Mouse (Mus musculus): ENCODE results near the gene Ripor2. TPM values are rescaled to one million over a fixed set of nuclear protein-coding genes. Genes with fewer than 3 reads are reported as not detected.

Ripor2 gene
- polyA plus RNA-seq, 1 experiment from 2014 or later: 9.2 TPM

DNA sequence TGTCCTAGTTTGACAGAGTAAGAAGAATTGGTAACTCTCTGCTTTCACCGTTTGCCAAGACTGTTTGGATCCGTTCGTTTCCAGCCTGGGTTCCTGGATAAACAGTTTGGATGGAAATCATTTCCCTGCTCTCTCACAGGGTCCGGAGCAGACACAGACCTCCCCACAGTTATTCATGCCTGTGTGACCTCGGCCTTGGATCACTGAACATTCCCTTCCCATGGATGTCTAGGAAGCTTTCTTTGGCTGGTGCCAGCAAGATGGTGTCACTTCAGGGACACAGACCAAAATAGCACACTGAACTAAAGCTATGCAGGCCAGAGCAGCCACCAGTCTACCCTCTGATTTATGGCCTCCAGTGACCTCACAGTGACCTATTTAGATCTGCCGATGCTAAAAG lies 38.5 kb downstream of the Ripor2 start:
- Histone ChIP-seq H3K9ac (ENCODE audit: low read length) (no peak overlapping the region), H3K9me3 (ENCODE audit: control insufficient read depth, low read length) (no peaks in the 10 kb centered on the region), H3K27ac (ENCODE audit: low read depth, low read length) (no peak overlapping the region), H3K4me2 (no peak overlapping the region), H3K27me3 (ENCODE audit: control insufficient read depth, insufficient read depth, low read length) (no peaks in the 10 kb centered on the region), H3K4me3 (ENCODE audit: low read depth, low read length) (no peak overlapping the region), H3K36me3 (ENCODE audit: control insufficient read depth, insufficient read depth, low read length) (no peaks in the 10 kb centered on the region), H3K4me1 (ENCODE audit: control insufficient read depth, insufficient read depth, low read length) (peaks cover 6% of the 10 kb centered on the region)
- ATAC-seq (ENCODE audit: low FRiP score) (no peak), DNase-seq (ENCODE audit: low spot score, missing footprints) (no peak)
- WGBS: 74% methylated on average over 6 of the region's 6 CpGs

DNA sequence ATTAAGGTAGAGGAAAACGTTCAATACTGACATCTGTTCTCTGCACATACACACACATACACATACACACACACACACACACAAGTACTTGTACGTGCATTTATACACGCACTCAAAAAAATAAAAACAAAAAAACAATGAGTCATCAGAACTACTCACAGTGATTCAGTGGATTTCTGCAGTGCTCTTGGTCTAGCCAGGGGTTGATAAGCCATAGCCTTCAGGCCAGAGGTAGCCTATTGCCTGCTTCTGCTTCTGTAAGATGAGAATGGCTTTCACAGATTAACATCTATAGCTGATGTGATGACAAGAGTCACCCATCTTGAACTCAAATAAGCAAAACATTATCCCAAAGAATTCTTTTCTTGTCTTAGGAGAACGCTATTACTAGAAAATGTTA lies 41.6 kb downstream of the Ripor2 start:
- DNase-seq (ENCODE audit: low spot score, missing footprints) (no peak), ATAC-seq (ENCODE audit: low FRiP score) (no peak)
- H3K4me1 ChIP-seq (ENCODE audit: control insufficient read depth, insufficient read depth, low read length): peaks cover 6% of the 10 kb centered on the region
- 85% methylated on average over 4 of the region's 4 CpGs for WGBS
- no peak overlapping the region for H3K9ac ChIP-seq (ENCODE audit: low read length)
- H3K27me3 ChIP-seq (ENCODE audit: control insufficient read depth, insufficient read depth, low read length): no peaks in the 10 kb centered on the region
- H3K36me3 ChIP-seq (ENCODE audit: control insufficient read depth, insufficient read depth, low read length): no peaks in the 10 kb centered on the region
- H3K4me3 ChIP-seq (ENCODE audit: low read depth, low read length): no peak overlapping the region
- no peak overlapping the region for H3K27ac ChIP-seq (ENCODE audit: low read depth, low read length)
- H3K4me2 ChIP-seq: no peak overlapping the region
- H3K9me3 ChIP-seq (ENCODE audit: control insufficient read depth, low read length): no peaks in the 10 kb centered on the region

GRCm38 (mm10) chr13:24625071-24625470 lies 43.1 kb downstream of the Ripor2 start:
- 26% methylated on average over 5 of the region's 5 CpGs for WGBS
- no peak overlapping the region for H3K9ac ChIP-seq (ENCODE audit: low read length)
- no peak overlapping the region for H3K27ac ChIP-seq (ENCODE audit: low read depth, low read length)
- peak; percentile 54 for ATAC-seq (ENCODE audit: low FRiP score)
- H3K9me3 ChIP-seq (ENCODE audit: control insufficient read depth, low read length): no peaks in the 10 kb centered on the region
- H3K27me3 ChIP-seq (ENCODE audit: control insufficient read depth, insufficient read depth, low read length): no peaks in the 10 kb centered on the region
- peaks cover 15% of the 10 kb centered on the region for H3K4me1 ChIP-seq (ENCODE audit: control insufficient read depth, insufficient read depth, low read length)
- H3K4me3 ChIP-seq (ENCODE audit: low read depth, low read length): no peak overlapping the region
- no peak for DNase-seq (ENCODE audit: low spot score, missing footprints)
- no peaks in the 10 kb centered on the region for H3K36me3 ChIP-seq (ENCODE audit: control insufficient read depth, insufficient read depth, low read length)
- H3K4me2 ChIP-seq: no peak overlapping the region

GRCm38 (mm10) chr13:24626698-24627436 lies 44.9 kb downstream of the Ripor2 start:
- 84% methylated on average over 6 of the region's 6 CpGs for WGBS
- no peak for DNase-seq (ENCODE audit: low spot score, missing footprints)

DNA sequence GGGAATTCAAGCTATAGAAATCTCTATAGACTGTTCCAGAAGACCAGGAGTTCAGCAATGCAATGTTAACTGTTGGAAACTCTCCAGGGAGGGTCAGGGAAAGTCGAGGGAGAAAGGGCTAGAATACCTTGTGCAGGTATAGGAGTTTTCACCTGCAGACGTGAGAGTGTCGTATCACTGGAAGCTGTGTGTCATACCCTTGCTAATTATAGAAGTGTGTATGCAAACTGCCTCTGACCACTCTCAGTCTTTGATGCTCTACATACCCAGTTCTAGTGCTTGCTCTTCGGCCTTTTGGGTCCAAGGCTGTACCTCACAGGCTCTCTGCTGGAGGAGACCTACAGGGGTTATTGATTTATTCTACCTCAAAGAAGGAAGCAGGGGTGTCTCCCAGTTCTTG lies 46.2 kb downstream of the Ripor2 start:
- H3K4me3 ChIP-seq (ENCODE audit: low read depth, low read length): no peak overlapping the region
- DNase-seq (ENCODE audit: low spot score, missing footprints) (no peak), ATAC-seq (ENCODE audit: low FRiP score) (no peak)
- no peak overlapping the region for H3K9ac ChIP-seq (ENCODE audit: low read length)
- H3K4me1 ChIP-seq (ENCODE audit: control insufficient read depth, insufficient read depth, low read length): peaks cover 15% of the 10 kb centered on the region
- no peak overlapping the region for H3K4me2 ChIP-seq
- H3K27me3 ChIP-seq (ENCODE audit: control insufficient read depth, insufficient read depth, low read length): no peaks in the 10 kb centered on the region
- 90% methylated on average over 4 of the region's 4 CpGs for WGBS
- no peaks in the 10 kb centered on the region for H3K9me3 ChIP-seq (ENCODE audit: control insufficient read depth, low read length)
- peak overlapping the region; percentile 37; the same call in 1 of the 2 replicates for H3K27ac ChIP-seq (ENCODE audit: low read depth, low read length)
- H3K36me3 ChIP-seq (ENCODE audit: control insufficient read depth, insufficient read depth, low read length): no peaks in the 10 kb centered on the region

More at GRCm38 (mm10) chr13:24626698-24627436, 44.9 kb downstream of the Ripor2 start:
- Histone ChIP-seq H3K4me3 (ENCODE audit: low read depth, low read length) (no peak overlapping the region), H3K4me1 (ENCODE audit: control insufficient read depth, insufficient read depth, low read length) (peaks cover 15% of the 10 kb centered on the region), H3K9me3 (ENCODE audit: control insufficient read depth, low read length) (no peaks in the 10 kb centered on the region), H3K4me2 (no peak overlapping the region), H3K27me3 (ENCODE audit: control insufficient read depth, insufficient read depth, low read length) (no peaks in the 10 kb centered on the region), H3K36me3 (ENCODE audit: control insufficient read depth, insufficient read depth, low read length) (no peaks in the 10 kb centered on the region), H3K9ac (ENCODE audit: low read length) (no peak overlapping the region), H3K27ac (ENCODE audit: low read depth, low read length) (no peak overlapping the region)
- ATAC-seq (ENCODE audit: low FRiP score): no peak

- H3K9ac ChIP-seq (ENCODE audit: low read length): no peak overlapping the region
- 48% methylated on average over 6 of the region's 6 CpGs for WGBS
- ATAC-seq (ENCODE audit: low FRiP score) (peak; percentile 86), DNase-seq (ENCODE audit: low spot score, missing footprints) (no peak)
- H3K9me3 ChIP-seq (ENCODE audit: control insufficient read depth, low read length): no peaks in the 10 kb centered on the region
- H3K4me3 ChIP-seq (ENCODE audit: low read depth, low read length): no peak overlapping the region
- peaks cover 15% of the 10 kb centered on the region for H3K4me1 ChIP-seq (ENCODE audit: control insufficient read depth, insufficient read depth, low read length)
- no peak overlapping the region for H3K4me2 ChIP-seq
- no peaks in the 10 kb centered on the region for H3K36me3 ChIP-seq (ENCODE audit: control insufficient read depth, insufficient read depth, low read length)
- peak overlapping the region; percentile 52 for H3K27ac ChIP-seq (ENCODE audit: low read depth, low read length)
- H3K27me3 ChIP-seq (ENCODE audit: control insufficient read depth, insufficient read depth, low read length): no peaks in the 10 kb centered on the region
Observed at GRCm38 (mm10) chr13:24629073-24629621, 47.2 kb downstream of the Ripor2 start.

DNA sequence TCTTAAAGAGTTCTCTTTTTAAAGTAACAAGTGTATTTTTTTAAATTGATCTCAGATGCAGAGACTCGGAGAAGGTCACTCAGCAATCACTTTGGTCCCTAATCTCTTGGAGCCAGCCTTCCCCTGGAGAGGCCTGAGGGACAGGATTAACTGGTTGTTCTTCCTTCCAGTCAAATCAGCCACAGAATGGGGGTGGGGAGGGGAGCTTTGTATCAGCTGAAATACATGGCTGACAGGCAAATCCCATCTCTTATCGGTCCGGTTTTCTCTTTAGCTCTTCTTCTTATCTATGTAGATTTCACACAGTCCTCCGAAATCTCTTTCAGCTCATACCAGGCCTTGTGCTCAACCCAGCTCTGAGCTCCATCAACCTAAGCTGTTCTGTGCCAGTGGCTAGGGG lies 48.4 kb downstream of the Ripor2 start:
- Histone ChIP-seq H3K9ac (ENCODE audit: low read length) (no peak overlapping the region), H3K36me3 (ENCODE audit: control insufficient read depth, insufficient read depth, low read length) (no peaks in the 10 kb centered on the region), H3K27me3 (ENCODE audit: control insufficient read depth, insufficient read depth, low read length) (no peaks in the 10 kb centered on the region), H3K4me2 (no peak overlapping the region), H3K4me3 (ENCODE audit: low read depth, low read length) (no peak overlapping the region), H3K27ac (ENCODE audit: low read depth, low read length) (no peak overlapping the region), H3K9me3 (ENCODE audit: control insufficient read depth, low read length) (no peaks in the 10 kb centered on the region), H3K4me1 (ENCODE audit: control insufficient read depth, insufficient read depth, low read length) (peaks cover 9% of the 10 kb centered on the region)
- WGBS: 21% methylated on average over 4 of the region's 4 CpGs
- DNase-seq (ENCODE audit: low spot score, missing footprints) (no peak), ATAC-seq (ENCODE audit: low FRiP score) (0 out of 2 replicates have a peak, but pooled peaks have one; percentile 43)

DNA sequence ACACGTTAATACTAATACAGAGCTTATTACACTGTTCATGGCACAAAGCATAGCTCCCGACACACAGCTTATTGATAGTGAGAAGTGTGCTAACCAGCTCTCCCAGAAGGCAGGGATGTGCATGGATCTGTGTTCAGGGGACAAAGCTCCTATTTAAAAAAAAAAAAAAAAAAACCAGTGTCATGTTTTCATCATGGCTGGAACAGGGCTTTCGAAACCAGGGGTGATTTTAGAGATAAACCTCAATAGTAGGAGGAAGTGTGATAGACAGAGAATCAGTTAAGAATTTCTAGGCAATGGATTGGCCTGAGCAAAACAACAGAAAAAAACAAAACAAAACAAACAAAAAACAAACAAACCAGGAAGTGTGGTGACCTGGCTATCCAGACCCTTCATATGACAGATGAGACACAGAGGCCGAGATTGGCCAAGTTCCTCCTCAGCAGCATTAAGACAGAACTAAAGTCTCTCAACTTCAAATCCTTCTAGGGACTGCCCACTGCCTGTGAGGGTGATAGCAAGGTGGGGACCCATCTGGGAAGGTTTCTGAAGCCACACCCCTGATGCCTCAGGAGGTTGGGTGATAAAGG lies 51.1 kb downstream of the Ripor2 start:
- WGBS: 76% methylated on average over 4 of the region's 4 CpGs
- Histone ChIP-seq H3K4me3 (ENCODE audit: low read depth, low read length) (no peak overlapping the region), H3K4me2 (no peak overlapping the region), H3K9me3 (ENCODE audit: control insufficient read depth, low read length) (no peaks in the 10 kb centered on the region), H3K27me3 (ENCODE audit: control insufficient read depth, insufficient read depth, low read length) (peaks cover 10% of the 10 kb centered on the region), H3K9ac (ENCODE audit: low read length) (no peak overlapping the region), H3K36me3 (ENCODE audit: control insufficient read depth, insufficient read depth, low read length) (no peaks in the 10 kb centered on the region), H3K27ac (ENCODE audit: low read depth, low read length) (no peak overlapping the region), H3K4me1 (ENCODE audit: control insufficient read depth, insufficient read depth, low read length) (peaks cover 12% of the 10 kb centered on the region; the same call in 1 of the 2 replicates)
- no peak for DNase-seq (ENCODE audit: low spot score, missing footprints)
- no peak for ATAC-seq (ENCODE audit: low FRiP score)
